ENCODE assay signal across 8 mouse cellular contexts in genomic region chr11:115513271-115514237, GRCm38 (mm10). TPM values are rescaled to one million over a fixed set of nuclear protein-coding genes. Genes with fewer than 3 reads are reported as not detected.
DNase-seq lines count a peak whose midpoint lies in the region; ATAC-seq and TF ChIP-seq lines count a peak whose summit lies in the region.

No protein-coding gene starts in this region.

- peak; percentile 64 for ATAC-seq in hindbrain, postnatal 0 days
- ATAC-seq in midbrain, embryonic 15.5 days (replicated peaks): peak; percentile 69
- ATAC-seq in stomach, postnatal 0 days (ENCODE audit: low FRiP score, low TSS enrichment): peak; percentile 47

- peak overlapping the region; percentile 83 for H3K4me2 ChIP-seq in hindbrain, postnatal 0 days (ENCODE audit: low read depth, low read length)
- peak overlapping the region; percentile 69 for H3K4me2 ChIP-seq in midbrain, embryonic 15.5 days
- peak overlapping the region; percentile 94 for H3K4me2 ChIP-seq in stomach, postnatal 0 days (replicated peaks; ENCODE audit: low read depth)

- no peak for TF ChIP-seq POLR2A in liver, adult 2 months (IDR thresholded peaks at IDR 0.05; ENCODE audit: extremely low read depth, insufficient read depth, low read length)

- peaks cover 16% of the 10 kb centered on the region for H3K4me1 ChIP-seq in hindbrain, postnatal 0 days (ENCODE audit: insufficient read depth, low read length)
- H3K4me1 ChIP-seq in liver, adult 2 months (ENCODE audit: control insufficient read depth, insufficient read depth, low read length): peaks cover 11% of the 10 kb centered on the region; the same call in 1 of the 2 replicates
- peaks cover 30% of the 10 kb centered on the region for H3K4me1 ChIP-seq in midbrain, embryonic 15.5 days
- peaks cover 12% of the 10 kb centered on the region for H3K4me1 ChIP-seq in stomach, postnatal 0 days (replicated peaks; ENCODE audit: control insufficient read depth, insufficient read depth)

- H3K4me3 ChIP-seq in left cerebral cortex, adult 2 months: peak overlapping the region; percentile 90
- peak overlapping the region; percentile 100 for H3K4me3 ChIP-seq in hindbrain, postnatal 0 days (ENCODE audit: low read length)
- H3K4me3 ChIP-seq in liver, adult 2 months (ENCODE audit: insufficient read depth, low read depth, low read length): peak overlapping the region; percentile 92
- peak overlapping the region; percentile 86 for H3K4me3 ChIP-seq in midbrain, embryonic 15.5 days
- H3K4me3 ChIP-seq in stomach, postnatal 0 days (ENCODE audit: low read depth, low read length): peak overlapping the region; percentile 79

- 0 out of 2 replicates have a peak, but pooled peaks cover 3% of the 10 kb centered on the region for H3K79me2 ChIP-seq in liver, adult 2 months (ENCODE audit: control insufficient read depth, insufficient read depth, low read length)

- intact Hi-C loops in left cerebral cortex, adult 2 months (cut with DNase I): loop anchor here (1.0 to 2.0 kb wide), 3 partner anchors 22 to 51 kb away; partner anchors contain the start of genes Nt5c, Nup85 and Sumo2

- TF ChIP-seq EP300 in stomach, postnatal 0 days (optimal IDR thresholded peaks at IDR 0.05): no peak

- no peaks in the 10 kb centered on the region for H3K36me3 ChIP-seq in hindbrain, postnatal 0 days (ENCODE audit: insufficient read depth, low read length)
- no peaks in the 10 kb centered on the region for H3K36me3 ChIP-seq in liver, adult 2 months (ENCODE audit: control insufficient read depth, insufficient read depth, low read length)
- no peaks in the 10 kb centered on the region for H3K36me3 ChIP-seq in midbrain, embryonic 15.5 days (replicated peaks)
- H3K36me3 ChIP-seq in stomach, postnatal 0 days (ENCODE audit: control insufficient read depth, insufficient read depth, low read length): no peaks in the 10 kb centered on the region

- peak overlapping the region; percentile 94 for H3K27ac ChIP-seq in left cerebral cortex, adult 2 months
- H3K27ac ChIP-seq in hindbrain, postnatal 0 days: peak overlapping the region; percentile 81
- peak overlapping the region; percentile 53 for H3K27ac ChIP-seq in liver, adult 2 months (replicated peaks; ENCODE audit: insufficient read depth, low read depth, low read length)
- H3K27ac ChIP-seq in midbrain, embryonic 15.5 days: peak overlapping the region; percentile 92
- H3K27ac ChIP-seq in stomach, postnatal 0 days (replicated peaks): peak overlapping the region; percentile 89

- no peaks in the 10 kb centered on the region for H3K9me3 ChIP-seq in hindbrain, postnatal 0 days (ENCODE audit: low read length)
- no peaks in the 10 kb centered on the region for H3K9me3 ChIP-seq in midbrain, embryonic 15.5 days
- H3K9me3 ChIP-seq in stomach, postnatal 0 days (ENCODE audit: control insufficient read depth, low read length): no peaks in the 10 kb centered on the region

- peak in 1 of 2 experiments; percentile 74 for DNase-seq in left cerebral cortex, adult 2 months (ENCODE audit: extremely low spot score in 1 of 2, low spot score in 2 of 2)
- no peak for DNase-seq in left cerebral cortex, adult 9 months (ENCODE audit: low spot score in 2 of 2)
- peak; percentile 26 to 33 for DNase-seq in cerebellum, postnatal 36 days
- peak; percentile 28 to 50 for DNase-seq in gastrocnemius, adult 8-10 months (ENCODE audit: low spot score in 2 of 2)
- peak; percentile 64 for DNase-seq in hindbrain, postnatal 0 days (ENCODE audit: low spot score)
- no peak for DNase-seq in liver, adult 2 months (ENCODE audit: extremely low read depth, low read depth, low spot score)
- DNase-seq in stomach, postnatal 0 days (ENCODE audit: low spot score): peak; percentile 69

- under 1% methylated on average over 57 of the region's 57 CpGs for WGBS in hindbrain, postnatal 0 days
- WGBS in liver, adult 2 months: 2% methylated on average over 57 of the region's 57 CpGs
- under 1% methylated on average over 57 of the region's 57 CpGs for WGBS in midbrain, embryonic 15.5 days
- WGBS in stomach, postnatal 0 days: under 1% methylated on average over 57 of the region's 57 CpGs

- no peaks in the 10 kb centered on the region for H3K27me3 ChIP-seq in hindbrain, postnatal 0 days (ENCODE audit: insufficient read depth, low read length)
- no peaks in the 10 kb centered on the region for H3K27me3 ChIP-seq in liver, adult 2 months (ENCODE audit: control insufficient read depth, insufficient read depth, low read length)
- H3K27me3 ChIP-seq in midbrain, embryonic 15.5 days (replicated peaks): no peaks in the 10 kb centered on the region
- H3K27me3 ChIP-seq in stomach, postnatal 0 days (ENCODE audit: control insufficient read depth, insufficient read depth, low read length): no peaks in the 10 kb centered on the region

- peak overlapping the region; percentile 97 for H3K9ac ChIP-seq in hindbrain, postnatal 0 days (replicated peaks; ENCODE audit: low read length)
- peak overlapping the region; percentile 96 for H3K9ac ChIP-seq in liver, adult 2 months (ENCODE audit: low read depth, low read length)
- peak overlapping the region; percentile 98 for H3K9ac ChIP-seq in midbrain, embryonic 15.5 days
- peak overlapping the region; percentile 90 for H3K9ac ChIP-seq in stomach, postnatal 0 days (ENCODE audit: low read length)

- no peak for TF ChIP-seq CTCF in left cerebral cortex, adult 2 months (IDR thresholded peaks at IDR 0.05)
- TF ChIP-seq CTCF in hindbrain, postnatal 0 days (IDR thresholded peaks at IDR 0.05; ENCODE audit: low read depth): no peak
- no peak for TF ChIP-seq CTCF in liver, adult 2 months (IDR thresholded peaks at IDR 0.05; ENCODE audit: low read depth, low read length)
- no peak for TF ChIP-seq CTCF in stomach, postnatal 0 days (IDR thresholded peaks at IDR 0.05; ENCODE audit: low read depth)

RNA-seq across cellular contexts. Expression of gene Jpt1, which starts 0.6 kb away (rescaled TPM):
- total RNA-seq in left cerebral cortex, adult 2 months (2021): 100 to 1,000 TPM; 158 to 161 TPM
- 10 to 100 TPM; 64.3 to 70.0 (median 66.3) TPM for total RNA-seq in gastrocnemius, adult 8-10 months (2022)
- total RNA-seq in hindbrain, postnatal 0 days (2014; rRNA removed): 640 and 655 TPM in 2 replicates
- polyA plus RNA-seq in hindbrain, postnatal 0 days (2015; fragmentation: Nextera tagmentation; extraction: Ambion mirVana): 966 and 1,016 TPM in 2 replicates
- total RNA-seq in liver, adult 2 months (2014; rRNA removed): 14.1 and 17.2 TPM in 2 replicates
- polyA plus RNA-seq in liver, adult 2 months (2012; rRNA removed): 25.1 and 28.4 TPM in 2 replicates
- 1,600 and 1,616 TPM in 2 replicates for polyA plus RNA-seq in midbrain, embryonic 15.5 days (2015; fragmentation: Nextera tagmentation; extraction: Ambion mirVana)
- polyA plus RNA-seq in stomach, postnatal 0 days (2015; fragmentation: Nextera tagmentation; extraction: Ambion mirVana): 356 and 371 TPM in 2 replicates

RNA-seq across cellular contexts. Expression of gene Nt5c, which starts 21.9 kb away (rescaled TPM):
- total RNA-seq in left cerebral cortex, adult 2 months (2021): 10 to 100 TPM; 57.6 to 67.2 TPM
- total RNA-seq in gastrocnemius, adult 8-10 months (2022): 1 to 10 TPM; 5.4 to 7.4 (median 6.6) TPM
- 54.3 and 62.2 TPM in 2 replicates for total RNA-seq in hindbrain, postnatal 0 days (2014; rRNA removed)
- 129 and 130 TPM in 2 replicates for polyA plus RNA-seq in hindbrain, postnatal 0 days (2015; fragmentation: Nextera tagmentation; extraction: Ambion mirVana)
- total RNA-seq in liver, adult 2 months (2014; rRNA removed): 39.2 and 39.5 TPM in 2 replicates
- polyA plus RNA-seq in liver, adult 2 months (2012; rRNA removed): 29.6 and 32.6 TPM in 2 replicates
- 98.4 and 108 TPM in 2 replicates for polyA plus RNA-seq in midbrain, embryonic 15.5 days (2015; fragmentation: Nextera tagmentation; extraction: Ambion mirVana)
- polyA plus RNA-seq in stomach, postnatal 0 days (2015; fragmentation: Nextera tagmentation; extraction: Ambion mirVana): 145 and 152 TPM in 2 replicates

RNA-seq across cellular contexts. Expression of gene Sumo2, which starts 22.5 kb away (rescaled TPM):
- total RNA-seq in left cerebral cortex, adult 2 months (2021): 100 to 1,000 TPM; 274 TPM
- total RNA-seq in gastrocnemius, adult 8-10 months (2022): 100 to 1,000 TPM; 138 to 163 (median 141) TPM
- 474 and 477 TPM in 2 replicates for total RNA-seq in hindbrain, postnatal 0 days (2014; rRNA removed)
- 981 and 1,003 TPM in 2 replicates for polyA plus RNA-seq in hindbrain, postnatal 0 days (2015; fragmentation: Nextera tagmentation; extraction: Ambion mirVana)
- total RNA-seq in liver, adult 2 months (2014; rRNA removed): 106 and 107 TPM in 2 replicates
- polyA plus RNA-seq in liver, adult 2 months (2012; rRNA removed): 24.0 and 27.2 TPM in 2 replicates
- polyA plus RNA-seq in midbrain, embryonic 15.5 days (2015; fragmentation: Nextera tagmentation; extraction: Ambion mirVana): 990 and 1,015 TPM in 2 replicates
- polyA plus RNA-seq in stomach, postnatal 0 days (2015; fragmentation: Nextera tagmentation; extraction: Ambion mirVana): 533 and 539 TPM in 2 replicates

RNA-seq across cellular contexts. Expression of gene Armc7, which starts 38.1 kb away (rescaled TPM):
- 10 to 100 TPM; 11.9 to 18.0 TPM for total RNA-seq in left cerebral cortex, adult 2 months (2021)
- total RNA-seq in gastrocnemius, adult 8-10 months (2022): 1 to 10 TPM; 1.0 to 1.8 (median 1.5) TPM
- total RNA-seq in hindbrain, postnatal 0 days (2014; rRNA removed): 9.9 and 11.8 TPM in 2 replicates
- polyA plus RNA-seq in hindbrain, postnatal 0 days (2015; fragmentation: Nextera tagmentation; extraction: Ambion mirVana): 10.7 and 11.0 TPM in 2 replicates
- total RNA-seq in liver, adult 2 months (2014; rRNA removed): 1.6 and 1.7 TPM in 2 replicates
- 3.2 and 4.0 TPM in 2 replicates for polyA plus RNA-seq in liver, adult 2 months (2012; rRNA removed)
- polyA plus RNA-seq in midbrain, embryonic 15.5 days (2015; fragmentation: Nextera tagmentation; extraction: Ambion mirVana): 20.6 and 20.9 TPM in 2 replicates
- 6.3 and 6.5 TPM in 2 replicates for polyA plus RNA-seq in stomach, postnatal 0 days (2015; fragmentation: Nextera tagmentation; extraction: Ambion mirVana)

RNA-seq across cellular contexts. Expression of gene Nup85, which starts 50.7 kb away (rescaled TPM):
- 10 to 100 TPM; 48.3 to 52.7 TPM for total RNA-seq in left cerebral cortex, adult 2 months (2021)
- 10 to 100 TPM; 16.6 to 21.7 (median 20.9) TPM for total RNA-seq in gastrocnemius, adult 8-10 months (2022)
- total RNA-seq in hindbrain, postnatal 0 days (2014; rRNA removed): 50.2 and 61.9 TPM in 2 replicates
- 80.7 and 81.8 TPM in 2 replicates for polyA plus RNA-seq in hindbrain, postnatal 0 days (2015; fragmentation: Nextera tagmentation; extraction: Ambion mirVana)
- 21.8 and 24.3 TPM in 2 replicates for total RNA-seq in liver, adult 2 months (2014; rRNA removed)
- 21.9 and 22.4 TPM in 2 replicates for polyA plus RNA-seq in liver, adult 2 months (2012; rRNA removed)
- polyA plus RNA-seq in midbrain, embryonic 15.5 days (2015; fragmentation: Nextera tagmentation; extraction: Ambion mirVana): 106 and 118 TPM in 2 replicates
- polyA plus RNA-seq in stomach, postnatal 0 days (2015; fragmentation: Nextera tagmentation; extraction: Ambion mirVana): 44.6 and 47.2 TPM in 2 replicates

Comparison
In these comparisons a context has a peak if more than half of its experiments do, and no peak if none do; other contexts are left out.
1. DNase-seq: peak in cerebellum, postnatal 36 days (2 of 2), gastrocnemius, adult 8-10 months (2 of 2), hindbrain, postnatal 0 days (single experiment) and stomach, postnatal 0 days (single experiment); none in left cerebral cortex, adult 9 months (0 of 2) and liver, adult 2 months (single experiment).
2. Peak in every context shown above with its lines, with median percentiles within 50 percentile points of each other: H3K27ac ChIP-seq, H3K4me3 ChIP-seq, ATAC-seq, H3K4me2 ChIP-seq and H3K9ac ChIP-seq.